Mouse (Mus musculus) urinary bladder, postnatal 10 days (tissue): ENCODE results near the gene Pym1.
"Not testable (repeated sequence)": the region's sequence is repeated elsewhere in the genome, so short reads cannot be mapped to it uniquely, and the experiment has no call there.

Experiments used
- DNase-seq: peaks from one replicate; pipeline ENCODE4 v3.0.0; 2022; ENCODE audit warnings: low spot score

Pym1 gene

GRCm38 (mm10) chr10:128747646-128748251 lies at the start of gene Pym1:
TSS of gene Pym1 (plus strand) at chr10:128747889.
- no peak for DNase-seq

GRCm38 (mm10) chr10:128699006-128699405 lies 48.7 kb upstream of the Pym1 start:
- DNase-seq = no peak

- no peak for DNase-seq
Observed at GRCm38 (mm10) chr10:128699611-128700010, 48.1 kb upstream of the Pym1 start.

- DNase-seq = no peak
Observed at GRCm38 (mm10) chr10:128700712-128701111, 47.0 kb upstream of the Pym1 start.

- no peak for DNase-seq
Observed at GRCm38 (mm10) chr10:128702328-128703007, 45.2 kb upstream of the Pym1 start.

- no peak for DNase-seq
Observed at GRCm38 (mm10) chr10:128703895-128704294, 43.8 kb upstream of the Pym1 start, which contains the start of gene Pmel. TSS of gene Pmel (plus strand) at chr10:128704195.

GRCm38 (mm10) chr10:128704491-128705316 lies 43.0 kb upstream of the Pym1 start, which contains the start of gene Cdk2:
TSS of gene Cdk2 (minus strand) at chr10:128705031.
- DNase-seq = peak; percentile 70

- DNase-seq = no peak
Observed at GRCm38 (mm10) chr10:128705317-128705693, 42.4 kb upstream of the Pym1 start.

- DNase-seq = not testable (repeated sequence)
Observed at GRCm38 (mm10) chr10:128711318-128711717, 36.4 kb upstream of the Pym1 start.

GRCm38 (mm10) chr10:128715559-128716537 lies 31.8 kb upstream of the Pym1 start:
- no peak for DNase-seq

- not testable (repeated sequence) for DNase-seq
Observed at GRCm38 (mm10) chr10:128725466-128725865, 22.2 kb upstream of the Pym1 start.

GRCm38 (mm10) chr10:128728059-128728458 lies 19.6 kb upstream of the Pym1 start:
- DNase-seq = no peak

GRCm38 (mm10) chr10:128731002-128731433 lies 16.7 kb upstream of the Pym1 start:
- peak; percentile 42 for DNase-seq

GRCm38 (mm10) chr10:128731992-128732391 lies 15.7 kb upstream of the Pym1 start:
- no peak for DNase-seq

GRCm38 (mm10) chr10:128737435-128737834 lies 10.3 kb upstream of the Pym1 start:
- DNase-seq = no peak

GRCm38 (mm10) chr10:128740296-128740695 lies 7.4 kb upstream of the Pym1 start:
- DNase-seq = no peak

GRCm38 (mm10) chr10:128742616-128743015 lies 5.1 kb upstream of the Pym1 start:
- DNase-seq = no peak

- no peak for DNase-seq
Observed at GRCm38 (mm10) chr10:128743235-128743634, 4.5 kb upstream of the Pym1 start.

- no peak for DNase-seq
Observed at GRCm38 (mm10) chr10:128743791-128744191, 3.9 kb upstream of the Pym1 start.

- DNase-seq = no peak
Observed at GRCm38 (mm10) chr10:128744211-128744610, 3.5 kb upstream of the Pym1 start.
